Mouse (Mus musculus): ENCODE measurements around the gene Gm1113. TPM values are rescaled to one million over a fixed set of nuclear protein-coding genes. Genes with fewer than 3 reads are reported as not detected.
A peak's percentile ranks its signal among the peaks of the same experiment; 100 is the strongest.

The Gm1113 gene
- total and polyA plus RNA-seq, 2 experiments from 2014 or later, result not detected

DNA sequence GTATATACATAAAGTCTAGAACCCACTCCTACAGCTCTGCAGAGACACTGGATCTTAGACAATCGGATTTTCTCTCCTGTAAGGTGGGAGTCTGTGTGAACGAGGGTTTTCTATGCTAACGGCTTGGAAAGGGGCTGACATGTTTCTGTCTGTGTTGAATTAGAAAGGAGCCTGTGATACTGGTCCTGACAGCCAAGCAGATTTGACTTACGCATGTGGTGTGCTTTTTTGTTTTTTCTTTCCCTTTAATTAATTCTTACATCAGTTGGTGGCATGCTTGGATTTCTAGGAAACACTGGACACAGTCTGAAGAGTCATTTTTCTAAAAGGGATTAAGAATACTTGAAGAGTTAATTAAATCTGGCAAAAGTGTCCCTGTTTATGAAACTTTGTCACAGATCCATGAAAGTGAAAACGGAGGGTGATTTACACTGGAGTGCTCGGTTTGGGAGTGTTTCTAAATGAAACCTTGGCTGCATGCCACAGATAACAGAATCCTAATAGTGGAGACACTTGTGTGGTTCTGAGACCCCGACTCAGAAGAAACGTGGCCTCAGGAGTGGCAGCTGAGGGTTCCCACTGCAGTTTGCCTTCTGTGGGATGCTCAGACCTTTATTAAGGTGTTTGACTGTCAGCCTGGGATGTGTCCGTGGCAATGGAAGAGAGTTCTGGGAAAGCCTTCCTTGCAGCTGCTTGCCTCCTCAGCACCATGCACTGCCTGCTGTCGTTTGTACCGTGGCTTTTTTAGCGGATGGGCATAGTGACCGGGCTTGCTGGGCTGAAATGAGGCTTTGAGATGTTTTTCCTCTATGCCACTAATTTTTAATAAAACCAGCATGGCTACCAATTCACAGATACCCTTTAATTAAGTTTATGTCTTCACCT lies 35.8 kb downstream of the Gm1113 start:
- H3K4me3 ChIP-seq (ENCODE audit: low read depth, low read length), result no peak overlapping the region
- H3K27me3 ChIP-seq (ENCODE audit: insufficient read depth, low read length), result no peaks in the 10 kb centered on the region
- WGBS, result 22% methylated on average over 13 of the region's 13 CpGs
- H3K4me2 ChIP-seq (ENCODE audit: low read depth), result peak overlapping the region; percentile 23; the same call in 1 of the 2 replicates
- DNase-seq (peak; percentile 67), ATAC-seq (peak; percentile 57)
- no peak overlapping the region for H3K9ac ChIP-seq
- H3K36me3 ChIP-seq (ENCODE audit: insufficient read depth), result peaks cover 26% of the 10 kb centered on the region
- no peaks in the 10 kb centered on the region for H3K9me3 ChIP-seq (ENCODE audit: low read length)
- 0 out of 2 replicates have a peak, but pooled peaks cover 3% of the 10 kb centered on the region for H3K4me1 ChIP-seq (ENCODE audit: insufficient read depth)
- H3K27ac ChIP-seq (ENCODE audit: low read depth, low read length), result peak overlapping the region; percentile 59; the same call in 1 of the 2 replicates
- TF ChIP-seq CTCF (IDR thresholded peaks at IDR 0.05; ENCODE audit: low read depth), result no peak

DNA sequence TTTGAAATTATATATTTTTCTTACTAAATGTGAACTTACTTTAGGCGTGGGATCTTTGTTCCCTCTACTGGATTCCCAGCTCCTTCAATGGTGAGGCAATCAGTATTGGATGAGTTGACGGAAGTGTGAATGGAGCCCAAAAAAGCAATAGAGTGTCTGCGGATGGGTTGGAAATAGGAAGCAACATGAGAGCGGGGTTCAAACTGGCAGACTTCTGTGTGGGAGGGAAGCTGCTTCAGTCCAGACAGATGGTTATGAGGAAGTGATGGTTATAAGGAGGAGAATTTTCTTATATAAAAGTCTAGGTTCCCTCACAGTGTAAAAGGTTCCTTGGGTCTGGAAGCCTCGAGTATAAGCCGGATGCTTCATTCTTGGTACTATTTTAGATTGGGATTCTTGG lies 38.6 kb downstream of the Gm1113 start:
- Histone ChIP-seq H3K27ac (ENCODE audit: low read depth, low read length) (no peak overlapping the region), H3K36me3 (ENCODE audit: insufficient read depth) (peaks cover 35% of the 10 kb centered on the region), H3K4me2 (ENCODE audit: low read depth) (no peak overlapping the region), H3K4me1 (ENCODE audit: insufficient read depth) (0 out of 2 replicates have a peak, but pooled peaks cover 3% of the 10 kb centered on the region), H3K9ac (no peak overlapping the region), H3K4me3 (ENCODE audit: low read depth, low read length) (no peak overlapping the region), H3K27me3 (ENCODE audit: insufficient read depth, low read length) (no peaks in the 10 kb centered on the region), H3K9me3 (ENCODE audit: low read length) (no peaks in the 10 kb centered on the region)
- DNase-seq (no peak), ATAC-seq (no peak)
- TF ChIP-seq CTCF (IDR thresholded peaks at IDR 0.05; ENCODE audit: low read depth), result no peak
- 73% methylated on average over 6 of the region's 6 CpGs for WGBS

DNA sequence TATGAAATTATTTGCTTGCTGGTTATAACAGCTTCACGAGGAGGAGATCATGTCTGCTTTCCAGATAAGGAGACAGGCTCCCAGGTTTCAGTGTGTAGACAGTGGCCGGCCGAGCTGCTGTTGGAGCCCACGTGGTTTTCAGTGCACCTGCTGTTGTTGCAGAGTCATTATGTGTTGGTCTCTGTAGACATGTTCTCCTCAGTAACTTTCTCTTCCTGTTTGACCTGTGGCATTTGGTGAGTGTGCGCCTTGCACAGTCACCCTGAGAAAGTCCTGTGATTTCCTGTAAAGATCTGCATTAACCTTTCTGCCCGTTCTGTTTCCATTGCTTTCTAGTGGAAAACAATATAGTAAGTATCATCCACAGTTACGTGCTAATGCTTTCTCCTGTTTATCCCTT lies 42.7 kb downstream of the Gm1113 start:
- DNase-seq (no peak), ATAC-seq (no peak)
- 89% methylated on average over 7 of the region's 7 CpGs for WGBS
- Histone ChIP-seq H3K36me3 (ENCODE audit: insufficient read depth) (peaks cover 44% of the 10 kb centered on the region), H3K4me1 (ENCODE audit: insufficient read depth) (no peaks in the 10 kb centered on the region), H3K9ac (no peak overlapping the region), H3K4me2 (ENCODE audit: low read depth) (no peak overlapping the region), H3K27me3 (ENCODE audit: insufficient read depth, low read length) (no peaks in the 10 kb centered on the region), H3K4me3 (ENCODE audit: low read depth, low read length) (no peak overlapping the region), H3K27ac (ENCODE audit: low read depth, low read length) (no peak overlapping the region), H3K9me3 (ENCODE audit: low read length) (no peaks in the 10 kb centered on the region)
- no peak for TF ChIP-seq CTCF (IDR thresholded peaks at IDR 0.05; ENCODE audit: low read depth)

DNA sequence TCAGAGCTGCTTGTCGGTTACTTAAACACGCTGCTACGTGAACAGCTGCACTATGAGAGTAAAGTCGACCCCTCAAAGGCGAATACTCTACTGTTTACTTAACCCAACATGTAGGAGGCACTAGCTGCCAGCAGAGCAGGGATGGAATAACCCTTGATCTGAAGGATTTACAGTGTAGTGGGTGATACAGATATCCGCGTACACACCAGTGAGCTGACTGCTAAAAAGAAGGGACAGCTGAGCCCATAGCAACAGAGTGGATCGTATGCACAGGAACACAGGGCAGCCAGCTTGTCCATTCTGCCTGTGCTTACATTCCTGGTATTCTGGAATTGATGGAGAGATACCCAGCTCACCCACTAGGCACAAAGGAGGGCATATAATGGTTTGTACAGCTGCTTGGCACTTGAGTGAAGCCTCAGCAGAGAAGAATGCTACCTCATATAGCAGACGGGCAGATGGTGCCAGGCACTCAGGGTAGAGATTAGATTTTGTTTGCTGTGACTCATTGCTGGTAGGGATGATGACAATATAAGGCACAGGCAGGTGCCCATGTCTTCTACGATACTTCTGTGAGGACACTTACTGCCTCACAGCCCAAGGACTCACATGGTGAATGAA lies 43.9 kb downstream of the Gm1113 start:
- WGBS, result 82% methylated on average over 10 of the region's 10 CpGs
- H3K27me3 ChIP-seq (ENCODE audit: insufficient read depth, low read length), result no peaks in the 10 kb centered on the region
- H3K9ac ChIP-seq, result no peak overlapping the region
- no peak for DNase-seq
- H3K4me1 ChIP-seq (ENCODE audit: insufficient read depth), result no peaks in the 10 kb centered on the region
- TF ChIP-seq CTCF (IDR thresholded peaks at IDR 0.05; ENCODE audit: low read depth), result no peak
- no peaks in the 10 kb centered on the region for H3K9me3 ChIP-seq (ENCODE audit: low read length)
- H3K36me3 ChIP-seq (ENCODE audit: insufficient read depth), result peaks cover 47% of the 10 kb centered on the region
- H3K4me3 ChIP-seq (ENCODE audit: low read depth, low read length), result no peak overlapping the region
- no peak overlapping the region for H3K27ac ChIP-seq (ENCODE audit: low read depth, low read length)
- ATAC-seq, result no peak
- no peak overlapping the region for H3K4me2 ChIP-seq (ENCODE audit: low read depth)

DNA sequence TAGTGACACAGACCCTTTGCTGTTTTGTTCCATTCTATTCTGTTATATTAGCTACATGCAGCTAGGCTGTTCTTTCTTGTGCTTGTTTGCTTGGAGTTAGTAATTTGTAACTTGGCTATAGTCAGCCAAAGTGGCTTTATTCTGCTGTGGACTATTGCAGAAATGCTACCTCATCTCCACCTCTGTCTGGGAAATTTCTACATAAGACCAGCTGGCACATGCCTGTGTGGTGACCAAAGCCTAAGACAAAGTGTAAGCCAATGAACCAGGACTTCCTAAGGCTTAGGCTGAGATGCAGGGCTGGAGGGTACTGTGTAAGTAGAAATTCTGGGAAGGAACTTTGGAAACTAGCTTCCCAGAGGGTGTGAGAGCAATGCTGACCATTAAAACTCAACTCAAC lies 49.2 kb downstream of the Gm1113 start:
- no peak for TF ChIP-seq CTCF (IDR thresholded peaks at IDR 0.05; ENCODE audit: low read depth)
- ATAC-seq, result no peak
- Histone ChIP-seq H3K27ac (ENCODE audit: low read depth, low read length) (no peak overlapping the region), H3K4me2 (ENCODE audit: low read depth) (no peak overlapping the region), H3K27me3 (ENCODE audit: insufficient read depth, low read length) (no peaks in the 10 kb centered on the region), H3K4me3 (ENCODE audit: low read depth, low read length) (no peak overlapping the region), H3K36me3 (ENCODE audit: insufficient read depth) (peaks cover 19% of the 10 kb centered on the region), H3K4me1 (ENCODE audit: insufficient read depth) (no peaks in the 10 kb centered on the region), H3K9ac (no peak overlapping the region), H3K9me3 (ENCODE audit: low read length) (no peaks in the 10 kb centered on the region)
- DNase-seq, result no peak

DNA sequence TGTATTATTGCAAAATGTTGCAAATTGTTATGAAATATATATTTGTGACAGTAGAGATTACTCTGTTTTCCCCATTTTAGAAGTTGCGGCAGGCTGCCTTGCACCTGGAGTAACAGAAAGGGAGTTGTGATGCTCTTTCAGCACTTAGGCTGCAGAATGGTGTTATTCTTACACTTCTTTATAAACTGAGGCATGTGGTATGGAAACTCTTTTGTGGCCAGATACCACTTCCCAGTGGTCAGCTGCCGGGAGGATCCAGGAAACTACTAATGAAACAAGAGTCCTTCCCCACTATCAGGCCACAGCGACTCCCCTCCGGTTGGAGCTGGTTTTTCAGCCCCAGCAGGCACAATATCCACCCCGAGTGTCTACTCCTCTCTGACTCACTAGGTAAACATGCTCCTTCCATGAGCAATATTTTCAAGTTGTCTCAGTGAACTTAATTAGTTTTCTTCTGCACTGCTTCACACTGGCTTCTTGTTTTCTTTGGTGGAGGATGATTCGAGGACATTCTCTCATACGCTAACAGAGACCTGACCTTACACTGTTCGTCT lies 50.7 kb downstream of the Gm1113 start:
- Histone ChIP-seq H3K27me3 (ENCODE audit: insufficient read depth, low read length) (no peaks in the 10 kb centered on the region), H3K4me1 (ENCODE audit: insufficient read depth) (no peaks in the 10 kb centered on the region), H3K9me3 (ENCODE audit: low read length) (no peaks in the 10 kb centered on the region), H3K4me2 (ENCODE audit: low read depth) (no peak overlapping the region), H3K27ac (ENCODE audit: low read depth, low read length) (no peak overlapping the region), H3K9ac (no peak overlapping the region), H3K36me3 (ENCODE audit: insufficient read depth) (peaks cover 22% of the 10 kb centered on the region; the same call in 1 of the 2 replicates), H3K4me3 (ENCODE audit: low read depth, low read length) (no peak overlapping the region)
- TF ChIP-seq CTCF (IDR thresholded peaks at IDR 0.05; ENCODE audit: low read depth), result no peak
- no peak for DNase-seq
- 75% methylated on average over 8 of the region's 8 CpGs for WGBS
- ATAC-seq, result no peak

DNA sequence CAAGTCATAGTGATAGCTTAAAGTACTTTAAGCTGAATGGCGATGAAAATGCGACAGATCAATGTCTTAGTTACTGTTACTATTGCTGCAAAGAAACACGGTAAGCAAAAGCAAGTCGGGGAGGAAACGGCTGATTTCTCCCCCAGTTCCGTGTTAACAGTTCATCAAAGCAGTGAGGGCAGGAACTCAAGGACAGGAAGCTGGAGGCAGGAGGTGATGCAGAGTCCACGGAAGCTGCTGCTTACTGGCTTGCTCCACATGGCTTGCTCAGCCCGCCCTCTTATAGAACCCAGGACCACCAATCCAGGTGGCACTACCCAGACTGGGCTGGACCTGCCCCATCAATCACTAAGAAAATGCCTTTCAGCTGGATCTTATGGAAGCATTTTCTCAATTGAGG lies 58.5 kb downstream of the Gm1113 start:
- Histone ChIP-seq H3K4me1 (ENCODE audit: insufficient read depth) (no peaks in the 10 kb centered on the region), H3K4me3 (ENCODE audit: low read depth, low read length) (no peak overlapping the region), H3K9ac (no peak overlapping the region), H3K27ac (ENCODE audit: low read depth, low read length) (no peak overlapping the region), H3K4me2 (ENCODE audit: low read depth) (no peak overlapping the region), H3K36me3 (ENCODE audit: insufficient read depth) (peaks cover 42% of the 10 kb centered on the region), H3K27me3 (ENCODE audit: insufficient read depth, low read length) (no peaks in the 10 kb centered on the region), H3K9me3 (ENCODE audit: low read length) (no peaks in the 10 kb centered on the region)
- 89% methylated on average over 8 of the region's 8 CpGs for WGBS
- TF ChIP-seq CTCF (IDR thresholded peaks at IDR 0.05; ENCODE audit: low read depth), result no peak
- DNase-seq (no peak), ATAC-seq (no peak)

Other genes starting within 250 kb of the Gm1113 start
- 9.6 and 13.7 TPM in 2 replicates for gene Cdon, start 97.1 kb downstream of the Gm1113 start, total RNA-seq (2014; rRNA removed)
- 0.94 and 1.3 TPM in 2 replicates for gene Cdon, start 97.1 kb downstream of the Gm1113 start, polyA plus RNA-seq (2015; fragmentation: Nextera tagmentation; extraction: Ambion mirVana)
- 22.2 and 23.5 TPM in 2 replicates for gene Ddx25, start 40.3 kb upstream of the Gm1113 start, total RNA-seq (2014; rRNA removed)
- gene Ddx25, start 40.3 kb upstream of the Gm1113 start, polyA plus RNA-seq (2015; fragmentation: Nextera tagmentation; extraction: Ambion mirVana), result 23.6 and 25.6 TPM in 2 replicates
- 18.8 and 19.2 TPM in 2 replicates for gene Pus3, start 40.3 kb upstream of the Gm1113 start, total RNA-seq (2014; rRNA removed)
- gene Pus3, start 40.3 kb upstream of the Gm1113 start, polyA plus RNA-seq (2015; fragmentation: Nextera tagmentation; extraction: Ambion mirVana), result 13.9 and 15.2 TPM in 2 replicates
- gene Pate2, start 52.0 kb upstream of the Gm1113 start, total RNA-seq (2014; rRNA removed), result 0.62 and 2.6 TPM in 2 replicates
- gene Pate2, start 52.0 kb upstream of the Gm1113 start, polyA plus RNA-seq (2015; fragmentation: Nextera tagmentation; extraction: Ambion mirVana), result 0.67 and 0.90 TPM in 2 replicates
- 15.8 and 16.6 TPM in 2 replicates for gene Hyls1, start 52.1 kb upstream of the Gm1113 start, total RNA-seq (2014; rRNA removed)
- gene Hyls1, start 52.1 kb upstream of the Gm1113 start, polyA plus RNA-seq (2015; fragmentation: Nextera tagmentation; extraction: Ambion mirVana), result 13.6 and 14.8 TPM in 2 replicates
- gene Pate4, start 93.7 kb upstream of the Gm1113 start, total RNA-seq (2014; rRNA removed), result not detected in 2 replicates
- gene Pate4, start 93.7 kb upstream of the Gm1113 start, polyA plus RNA-seq (2015; fragmentation: Nextera tagmentation; extraction: Ambion mirVana), result not detected in 2 replicates
- not detected in 2 replicates for gene Pate3, start 129.9 kb upstream of the Gm1113 start, total RNA-seq (2014; rRNA removed)
- gene Pate3, start 129.9 kb upstream of the Gm1113 start, polyA plus RNA-seq (2015; fragmentation: Nextera tagmentation; extraction: Ambion mirVana), result not detected in 2 replicates
- gene Pate1, start 169.1 kb upstream of the Gm1113 start, total RNA-seq (2014; rRNA removed), result not detected in 2 replicates
- gene Pate1, start 169.1 kb upstream of the Gm1113 start, polyA plus RNA-seq (2015; fragmentation: Nextera tagmentation; extraction: Ambion mirVana), result not detected in 2 replicates
- not detected in 2 replicates for gene Gm17677, start 222.8 kb upstream of the Gm1113 start, total RNA-seq (2014; rRNA removed)
- gene Gm17677, start 222.8 kb upstream of the Gm1113 start, polyA plus RNA-seq (2015; fragmentation: Nextera tagmentation; extraction: Ambion mirVana), result not detected in 2 replicates

Data from forebrain, postnatal 0 days (tissue).